Mouse (Mus musculus) liver, embryonic 14.5 days (tissue): ENCODE results near the gene Ifne.

Experiments
- CTCF ChIP-seq: IDR thresholded peaks from 2 replicates; pipeline ENCODE4 v1.5.1; 2016; ENCODE audit warnings: antibody characterized with exemption, low read depth, control low read depth
- EP300 ChIP-seq: IDR thresholded peaks from 2 replicates; pipeline ENCODE4 v1.6.1; 2016; ENCODE audit warnings: antibody characterized with exemption, low read depth

- no peak for TF ChIP-seq EP300
- TF ChIP-seq CTCF, result peak; percentile 67; the same call in 1 of the 2 replicates
Measured at GRCm38 (mm10) chr4:88872691-88873090, 7.3 kb downstream of the Ifne start.
